Mouse (Mus musculus) adrenal gland, adult 18-20 months (tissue): Measurements from ENCODE around the gene Phpt1. TPM values are rescaled to one million over a fixed set of nuclear protein-coding genes. Genes with fewer than 3 reads are reported as not detected.

Experiments
- DNase-seq, 2 experiments: peaks; one replicate each; pipeline ENCODE4 v3.0.0; 2021 to 2022; ENCODE audit warnings: low spot score in 2 of 2
- total RNA-seq, 2 experiments: library from RNA; stranded (reverse); gene quantifications; 1 replicate in 1 of 2; 2 replicates in 1 of 2; pipeline ENCODE4 v1.2.3; 2021

Phpt1 gene
- total RNA-seq, 2 experiments from 2014 or later: 49.4 to 69.5 TPM

GRCm38 (mm10) chr2:25583120-25583481, 8.1 kb upstream of the Phpt1 start:
- DNase-seq: no peak

- no peak for DNase-seq
Observed at GRCm38 (mm10) chr2:25582466-25583119, 7.6 kb upstream of the Phpt1 start.

GRCm38 (mm10) chr2:25581901-25582301, 6.9 kb upstream of the Phpt1 start:
- no peak for DNase-seq

- DNase-seq: peak in 1 of 2 experiments; percentile 56
Observed at GRCm38 (mm10) chr2:25581294-25581864, 6.4 kb upstream of the Phpt1 start, which contains the start of gene Ajm1. TSS of gene Ajm1 (minus strand) at chr2:25581757.

- no peak for DNase-seq
Observed at GRCm38 (mm10) chr2:25580621-25581101, 5.6 kb upstream of the Phpt1 start.

GRCm38 (mm10) chr2:25579737-25580460, 4.9 kb upstream of the Phpt1 start:
- no peak for DNase-seq

GRCm38 (mm10) chr2:25578796-25579736, 4.0 kb upstream of the Phpt1 start:
- peak in 1 of 2 experiments; percentile 30 for DNase-seq

GRCm38 (mm10) chr2:25577951-25578795, 3.1 kb upstream of the Phpt1 start:
- DNase-seq: peak in 1 of 2 experiments; percentile 31

- no peak for DNase-seq
Observed at GRCm38 (mm10) chr2:25576965-25577891, 2.2 kb upstream of the Phpt1 start.

GRCm38 (mm10) chr2:25576028-25576850, 1.2 kb upstream of the Phpt1 start:
- no peak for DNase-seq

GRCm38 (mm10) chr2:25575432-25576027, 506 bp upstream of the Phpt1 start:
- peak in 1 of 2 experiments; percentile 47 for DNase-seq

GRCm38 (mm10) chr2:25574136-25574535, 888 bp downstream of the Phpt1 start:
- peak in 1 of 2 experiments; percentile 27 for DNase-seq

GRCm38 (mm10) chr2:25573068-25573467, 2.0 kb downstream of the Phpt1 start:
- DNase-seq: peak in 1 of 2 experiments; percentile 21

GRCm38 (mm10) chr2:25571221-25571620, 3.8 kb downstream of the Phpt1 start:
- no peak for DNase-seq

GRCm38 (mm10) chr2:25569323-25569722, 5.7 kb downstream of the Phpt1 start:
- DNase-seq: no peak

- no peak for DNase-seq
Observed at GRCm38 (mm10) chr2:25568473-25569019, 6.5 kb downstream of the Phpt1 start.

- DNase-seq: no peak
Observed at GRCm38 (mm10) chr2:25566558-25566957, 8.5 kb downstream of the Phpt1 start.
